Mouse (Mus musculus) Patski (cell line): ENCODE measurements around the gene Nxpe3. TPM values are rescaled to one million over a fixed set of nuclear protein-coding genes. Genes with fewer than 3 reads are reported as not detected.
A peak's percentile ranks its signal among the peaks of the same experiment; 100 is the strongest.

ENCODE experiments used
- ATAC-seq: fragments of 100-300 bp; one replicate; pipeline ENCODE4 v1.8.0; 2021
- CTCF ChIA-PET: fragments of 350-600 bp; sonication (Branson Sonifier 250); formaldehyde crosslinking; loops from one replicate; lab custom pipeline; 2022; ENCODE audit warnings: inconsistent platforms; lab: Charles Lee
- POLR2A ChIA-PET: fragments of 350-600 bp; sonication (Branson Sonifier 250); formaldehyde crosslinking; loops from one replicate; lab custom pipeline; 2022; ENCODE audit warnings: antibody characterized with exemption, inconsistent platforms; lab: Charles Lee
- DNase-seq: peaks from one replicate; pipeline ENCODE4 v3.0.0-alpha.2; 2011; ENCODE audit warnings: low read depth, low spot score
- H3K27me3 ChIP-seq: fragments of 371-371 bp; one replicate; pipeline ENCODE4 v1.5.1; 2021
- CTCF ChIP-seq: fragments of 100-300 bp; IDR thresholded peaks from one replicate; pipeline ENCODE4 v1.5.1; 2021
- in situ Hi-C: fragments of 300-500 bp; cut with MboI; formaldehyde crosslinking; loops from 3 replicates; pipeline ENCODE4 v1.11.1; 2018; ENCODE audit warnings: low pct_unique_long_range_greater_than_20kb, mixed read lengths
- polyA plus RNA-seq: library from polyadenylated mRNA; unstranded; gene quantifications from one replicate; pipeline ENCODE4 v1.2.3, GENCODE M21; 2021

The Nxpe3 gene
- polyA plus RNA-seq, 1 experiment from 2014 or later: 3.5 TPM

DNA sequence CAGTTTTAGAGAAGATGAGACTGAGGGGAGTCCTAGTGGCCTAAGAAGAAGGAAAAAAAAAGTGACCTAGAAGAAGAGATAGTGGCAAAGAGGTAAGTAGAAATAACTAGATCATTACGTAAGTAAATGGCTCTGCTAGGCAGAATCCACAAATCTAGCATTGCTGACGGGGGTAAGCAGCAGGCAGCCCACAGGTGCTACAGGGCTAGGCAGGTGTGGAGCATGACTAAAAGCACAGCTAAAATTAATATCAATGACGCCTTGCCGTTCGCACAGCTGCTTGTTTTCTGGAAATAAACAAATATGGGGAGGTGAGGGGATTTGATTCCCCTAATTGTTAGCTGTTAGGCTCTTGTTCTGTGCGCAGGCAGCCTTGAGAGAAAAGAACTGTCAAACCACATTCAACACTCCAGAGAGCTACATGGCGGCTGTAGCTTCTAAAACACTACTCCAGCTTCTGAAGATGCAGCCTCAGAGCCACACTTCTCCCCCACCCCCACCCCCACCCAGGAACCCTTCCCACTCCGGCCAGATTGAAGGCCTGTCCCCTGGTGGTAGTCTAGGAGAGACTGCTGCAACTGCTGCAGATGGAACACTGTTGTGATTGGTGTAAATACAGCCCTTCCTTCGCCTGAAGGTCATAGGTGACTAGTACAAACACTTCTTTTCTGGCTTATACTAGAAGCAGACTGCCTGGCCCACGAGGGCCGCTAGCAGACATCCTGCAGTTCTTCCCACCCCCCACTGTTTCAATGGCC is 71.5 kb downstream of the Nxpe3 start:
- no peak for ATAC-seq

DNA sequence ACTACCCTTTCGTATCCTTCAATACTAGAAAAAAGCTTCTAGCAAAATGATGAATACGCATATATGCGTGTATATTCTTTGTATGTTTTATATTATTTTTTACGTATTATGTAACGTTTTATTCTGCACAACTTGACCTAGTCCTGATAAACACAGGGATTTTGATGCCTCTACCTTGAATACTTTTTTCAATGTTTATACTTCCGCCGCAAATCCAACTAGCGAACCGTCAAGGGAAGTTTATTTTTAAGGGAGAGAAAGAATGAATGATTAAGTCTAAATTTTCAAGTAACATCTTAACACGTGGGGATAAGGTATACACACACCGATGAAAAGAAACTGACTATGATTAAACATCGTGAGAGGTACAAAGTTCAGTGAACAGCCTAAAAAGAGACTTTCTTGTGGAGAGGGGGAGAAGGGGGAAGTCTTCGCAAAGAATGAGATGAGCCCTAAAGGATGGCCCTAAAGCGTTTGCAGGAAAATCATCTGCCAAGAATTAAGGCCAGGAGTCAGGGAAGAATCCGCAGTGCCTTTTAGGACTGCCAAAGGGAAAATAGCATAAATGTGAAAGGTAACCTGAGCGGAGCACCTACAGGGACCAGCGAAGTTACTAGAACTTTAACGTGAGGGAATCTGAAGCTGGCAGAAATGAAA is 72.2 kb downstream of the Nxpe3 start:
- no peak for ATAC-seq
- CTCF ChIA-PET: interaction anchor here (0.7 to 1.3 kb wide), 3 partner anchors 9 to 40 kb away, joined by 3 to 4 read pairs (median 3); no protein-coding TSS in a partner anchor
- POLR2A ChIA-PET: interaction anchor here (0.7 to 1.7 kb wide), 3 partner anchors 16 to 303 kb away, joined by 3 to 12 read pairs (median 3); partner anchors contain the start of gene Nfkbiz
- DNase-seq: no peak
- in situ Hi-C loops: no loop called here
- TF ChIP-seq CTCF: no peak
- H3K27me3 ChIP-seq: no peaks in the 10 kb centered on the region

More for the DNA sequence above, 71.5 kb downstream of the Nxpe3 start:
- in situ Hi-C loops: no loop called here
- CTCF ChIA-PET: interaction anchor here (0.7 to 1.3 kb wide), 3 partner anchors 9 to 40 kb away, joined by 3 to 4 read pairs (median 3); no protein-coding TSS in a partner anchor
- POLR2A ChIA-PET: no interaction called here
- no peak for TF ChIP-seq CTCF
- no peaks in the 10 kb centered on the region for H3K27me3 ChIP-seq
- no peak for DNase-seq

DNA sequence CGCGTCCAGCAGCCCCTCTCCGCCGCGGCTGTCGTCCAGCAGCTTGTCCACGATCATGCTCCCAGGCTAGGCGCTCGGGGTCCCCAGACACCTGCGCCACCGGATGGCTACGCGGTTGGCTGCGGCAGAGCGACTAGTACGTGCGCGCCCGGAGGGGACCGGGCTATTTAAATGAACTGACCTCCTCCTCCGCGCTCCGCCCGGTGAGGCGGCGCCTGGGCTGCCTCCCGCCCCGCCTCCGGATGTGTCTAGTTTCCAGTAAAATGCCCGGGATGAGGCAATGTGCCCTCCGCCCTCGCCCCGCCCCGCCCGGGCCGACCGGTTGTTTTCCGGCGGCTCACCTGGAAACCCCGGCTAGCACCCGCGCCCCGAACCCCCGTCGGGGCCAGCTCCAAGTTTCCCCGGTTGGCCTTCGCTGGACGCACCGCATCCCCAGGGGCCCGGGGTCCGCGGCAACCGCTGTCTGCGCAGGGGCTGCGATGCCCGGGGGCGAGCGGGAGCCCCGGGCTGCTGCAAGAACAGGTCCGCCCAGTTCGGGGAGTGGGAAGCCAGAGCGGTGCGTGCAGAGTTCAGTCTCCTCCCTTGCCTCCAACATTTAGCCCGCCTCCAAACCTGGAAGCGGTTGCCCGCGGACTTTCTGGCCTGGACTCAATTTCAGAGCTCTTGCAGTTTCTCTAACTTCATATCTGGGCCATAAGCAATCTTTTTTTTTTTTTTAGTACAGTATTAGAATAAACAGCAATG is 72.9 kb downstream of the Nxpe3 start:
- ChIA-PET CTCF (no interaction called here), POLR2A (interaction anchor here (0.7 to 3.2 kb wide), 7 partner anchors 9 to 303 kb away, joined by 3 to 18 read pairs (median 3); partner anchors contain the start of gene Nfkbiz)
- ATAC-seq: peak; percentile 89
- no peaks in the 10 kb centered on the region for H3K27me3 ChIP-seq
- in situ Hi-C loops: no loop called here
- DNase-seq: no peak
- no peak for TF ChIP-seq CTCF

DNA sequence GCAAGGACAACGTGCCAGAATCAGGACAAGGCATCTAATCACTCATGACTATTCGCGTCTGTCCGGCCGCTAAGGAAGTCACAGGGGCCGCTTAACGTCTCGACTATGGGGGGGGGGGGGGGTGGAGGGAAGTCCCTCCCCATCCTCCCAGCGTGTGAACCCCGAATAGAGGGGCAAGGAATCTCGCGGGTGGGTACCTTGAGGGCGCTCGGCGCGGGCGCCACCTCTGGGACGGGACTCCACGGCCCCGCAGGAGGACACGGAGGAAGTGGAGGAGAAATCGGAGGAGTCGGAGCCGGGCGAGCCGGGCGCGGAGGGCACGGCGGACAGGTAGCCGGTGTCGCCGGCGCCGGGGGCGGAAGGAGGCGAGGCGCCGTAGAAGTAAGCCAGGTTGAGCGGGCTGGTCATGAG is 73.5 kb downstream of the Nxpe3 start:
- no peak for DNase-seq
- in situ Hi-C loops: no loop called here

DNA sequence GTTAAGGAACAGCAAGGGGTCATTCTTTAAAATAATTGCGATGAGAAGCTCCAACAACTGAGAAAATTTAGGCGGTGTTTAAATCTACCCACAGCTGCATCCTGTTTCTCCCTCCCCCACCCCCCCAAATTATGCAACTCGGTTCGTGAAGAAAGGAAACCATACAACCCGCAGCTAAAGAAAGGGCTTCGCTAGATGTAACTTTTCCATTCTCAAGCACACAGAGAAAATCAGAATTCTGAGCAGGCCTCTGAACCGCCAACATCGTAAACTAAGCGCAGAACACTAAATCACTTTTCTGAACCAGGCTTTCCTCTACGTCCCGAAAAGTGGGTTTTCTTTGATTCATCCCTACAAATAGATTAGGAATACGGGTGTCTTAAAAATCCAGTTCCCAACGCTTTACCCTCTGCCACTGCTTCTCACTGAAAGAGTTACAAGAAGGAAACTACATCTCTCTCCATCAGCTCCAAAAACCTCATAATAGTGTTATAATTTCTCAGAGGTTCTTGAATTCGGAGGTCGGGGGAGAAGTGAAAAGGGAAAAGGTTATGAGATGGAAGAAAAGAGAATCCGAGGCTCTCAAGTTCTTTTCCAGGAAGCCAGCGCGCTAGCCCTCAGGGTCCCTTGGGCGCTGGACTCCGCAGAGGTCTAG is 74.0 kb downstream of the Nxpe3 start:
- no peak for TF ChIP-seq CTCF
- DNase-seq (no peak), ATAC-seq (no peak)
- no peaks in the 10 kb centered on the region for H3K27me3 ChIP-seq
- CTCF ChIA-PET: interaction anchor here (0.7 to 0.8 kb wide), 2 partner anchors 14 to 289 kb away, joined by 3 read pairs; no protein-coding TSS in a partner anchor
- POLR2A ChIA-PET: interaction anchor here (0.6 to 3.2 kb wide), 13 partner anchors 10 to 327 kb away, joined by 3 to 18 read pairs (median 4); partner anchors contain the start of gene Nfkbiz
- in situ Hi-C loops: no loop called here

More for the DNA sequence above, 73.5 kb downstream of the Nxpe3 start:
- ATAC-seq: peak; percentile 10
- TF ChIP-seq CTCF: no peak
- ChIA-PET POLR2A (interaction anchor here (0.6 to 3.2 kb wide), 8 partner anchors 10 to 301 kb away, joined by 3 to 18 read pairs (median 4); partner anchors contain the start of gene Nfkbiz), CTCF (no interaction called here)
- no peaks in the 10 kb centered on the region for H3K27me3 ChIP-seq

DNA sequence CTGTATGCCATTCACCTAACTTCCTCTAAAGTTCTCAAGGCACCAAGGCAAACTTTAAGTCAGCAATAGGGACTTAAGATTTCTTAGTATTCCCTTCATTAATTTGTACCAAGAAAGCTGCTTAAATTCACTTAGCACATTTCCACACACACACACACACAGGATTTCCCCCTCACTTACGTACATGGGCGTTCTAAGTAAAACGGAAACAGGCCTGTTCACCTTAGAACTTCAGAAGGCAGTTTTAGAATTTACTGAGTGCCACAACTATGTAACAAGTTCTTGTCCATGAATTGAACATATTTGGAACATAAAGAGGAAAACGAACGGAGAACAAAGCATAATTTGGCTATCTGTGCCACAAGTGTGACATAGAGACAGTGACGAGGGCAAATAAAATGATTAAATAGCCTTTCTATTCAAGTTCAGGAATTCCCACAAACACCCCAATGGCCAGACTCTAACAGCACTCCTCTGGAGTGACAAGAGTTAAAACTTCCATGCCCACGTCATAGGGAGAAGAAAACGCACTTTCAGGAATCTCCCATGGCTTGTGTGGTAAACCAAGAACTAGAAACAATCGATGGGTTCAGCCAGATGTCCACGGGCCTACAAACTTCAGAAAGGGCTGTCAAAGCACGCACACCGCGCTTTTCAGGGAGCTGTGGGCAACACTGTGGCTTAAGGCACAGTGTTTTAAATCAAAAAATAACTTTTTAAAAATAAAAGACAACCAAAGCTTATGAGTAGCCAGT is 74.7 kb downstream of the Nxpe3 start:
- in situ Hi-C loops: no loop called here

DNA sequence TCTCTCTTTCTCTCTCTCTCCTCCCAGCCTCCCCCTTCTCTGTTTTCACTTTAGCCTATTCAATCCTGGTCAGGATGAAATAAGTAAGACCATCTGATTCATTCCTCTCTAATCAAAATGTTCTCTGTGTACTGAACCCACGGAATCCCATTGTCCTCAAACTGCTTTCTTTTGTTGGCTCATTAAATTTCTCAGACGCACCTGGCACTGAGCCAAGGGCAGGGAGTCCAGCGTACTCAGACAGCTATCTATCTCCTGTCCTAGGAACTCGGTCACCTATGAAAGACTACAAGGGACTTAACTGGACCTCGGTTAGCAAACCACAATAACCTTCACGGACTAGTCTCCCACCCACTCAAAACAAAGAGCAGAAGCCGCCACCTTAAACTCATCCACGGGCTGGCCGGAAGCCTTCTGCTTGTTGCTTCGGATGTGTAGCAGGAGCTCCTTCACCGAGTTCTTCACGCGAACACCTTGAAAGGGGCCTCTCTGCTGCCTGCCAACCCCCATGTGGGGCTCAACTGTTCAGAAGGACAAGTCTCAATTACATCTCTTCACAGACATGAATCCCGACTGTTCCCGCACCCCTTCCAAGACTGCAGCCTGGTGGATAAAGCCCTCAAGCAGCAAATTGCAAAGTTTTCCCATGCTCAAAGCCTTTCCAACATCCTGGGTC is 75.8 kb downstream of the Nxpe3 start:
- ChIA-PET POLR2A (interaction anchor here (0.8 to 3.2 kb wide), 8 partner anchors 11 to 299 kb away, joined by 3 to 18 read pairs (median 3); no protein-coding TSS in a partner anchor), CTCF (interaction anchor here (0.7 to 1.7 kb wide), 6 partner anchors 29 to 299 kb away, joined by 3 to 4 read pairs (median 3); no protein-coding TSS in a partner anchor)
- no peak for TF ChIP-seq CTCF
- in situ Hi-C loops: loop anchor here (5.0 to 10.0 kb wide), 2 partner anchors 87 to 185 kb away; no protein-coding TSS in a partner anchor
- DNase-seq: no peak
- no peak for ATAC-seq
- H3K27me3 ChIP-seq: no peaks in the 10 kb centered on the region

More for the DNA sequence above, 74.7 kb downstream of the Nxpe3 start:
- DNase-seq: no peak
- POLR2A ChIA-PET: interaction anchor here (0.6 to 3.2 kb wide), 12 partner anchors 15 to 326 kb away, joined by 3 to 18 read pairs (median 3); no protein-coding TSS in a partner anchor
- H3K27me3 ChIP-seq: no peaks in the 10 kb centered on the region
- ATAC-seq: no peak
- no peak for TF ChIP-seq CTCF
- CTCF ChIA-PET: interaction anchor here (0.7 to 0.8 kb wide), 2 partner anchors 15 to 288 kb away, joined by 3 read pairs; no protein-coding TSS in a partner anchor
